Mouse (Mus musculus): ENCODE results near the gene Matn4.

GRCm38 (mm10) chr2:164377478-164378426 is 27.2 kb downstream of the Matn4 start:
- TF ChIP-seq CTCF (IDR thresholded peaks at IDR 0.05) (no peak), POLR2A (IDR thresholded peaks at IDR 0.05; ENCODE audit: insufficient read depth, low read depth, low read length) (no peak)

Data from heart, adult 2 months (tissue).